Mouse (Mus musculus) kidney, adult 18-20 months (tissue): Measurements from ENCODE around the gene Lhfpl2.
A peak's percentile ranks its signal among the peaks of the same experiment; 100 is the strongest.
"Not testable (repeated sequence)": the region's sequence is repeated elsewhere in the genome, so short reads cannot be mapped to it uniquely, and the experiment has no call there.

Experiments
- DNase-seq: peaks from one replicate; pipeline ENCODE4 v3.0.0; 2021

The Lhfpl2 gene

GRCm38 (mm10) chr13:94057563-94058560, at the start of gene Lhfpl2:
Gene Lhfpl2 (plus strand): TSS chr13:94057796.
- DNase-seq, result peak; percentile 55

- DNase-seq, result no peak
These were observed 45.5 kb upstream of the Lhfpl2 start for GRCm38 (mm10) chr13:94011996-94012575.

GRCm38 (mm10) chr13:94013986-94014385, 43.6 kb upstream of the Lhfpl2 start:
- DNase-seq, result peak; percentile 41

- not testable (repeated sequence) for DNase-seq
These were observed 33.0 kb upstream of the Lhfpl2 start for GRCm38 (mm10) chr13:94024575-94024974.

- DNase-seq, result no peak
These were observed 28.4 kb upstream of the Lhfpl2 start for GRCm38 (mm10) chr13:94029147-94029546.

- no peak for DNase-seq
These were observed 27.0 kb upstream of the Lhfpl2 start for GRCm38 (mm10) chr13:94030551-94030950.

GRCm38 (mm10) chr13:94037313-94038051, 20.1 kb upstream of the Lhfpl2 start:
- no peak for DNase-seq

GRCm38 (mm10) chr13:94038052-94038340, 19.6 kb upstream of the Lhfpl2 start:
- no peak for DNase-seq

- DNase-seq, result no peak
These were observed 7.6 kb upstream of the Lhfpl2 start for GRCm38 (mm10) chr13:94050036-94050435.

- DNase-seq, result no peak
These were observed 6.8 kb upstream of the Lhfpl2 start for GRCm38 (mm10) chr13:94050782-94051181.

GRCm38 (mm10) chr13:94057036-94057562, 497 bp upstream of the Lhfpl2 start:
- no peak for DNase-seq

GRCm38 (mm10) chr13:94058642-94059222, 1.1 kb downstream of the Lhfpl2 start:
- DNase-seq, result no peak

- DNase-seq, result no peak
These were observed 1.8 kb downstream of the Lhfpl2 start for GRCm38 (mm10) chr13:94059373-94059772.

- peak; percentile 64 for DNase-seq
These were observed 2.2 kb downstream of the Lhfpl2 start for GRCm38 (mm10) chr13:94059778-94060177.

- no peak for DNase-seq
These were observed 2.9 kb downstream of the Lhfpl2 start for GRCm38 (mm10) chr13:94060461-94060860.

- DNase-seq, result no peak
These were observed 3.8 kb downstream of the Lhfpl2 start for GRCm38 (mm10) chr13:94061256-94061877.

GRCm38 (mm10) chr13:94062349-94063111, 4.9 kb downstream of the Lhfpl2 start:
- peak; percentile 68 for DNase-seq

- DNase-seq, result no peak
These were observed 5.6 kb downstream of the Lhfpl2 start for GRCm38 (mm10) chr13:94063156-94063555.

- peak; percentile 40 for DNase-seq
These were observed 7.0 kb downstream of the Lhfpl2 start for GRCm38 (mm10) chr13:94064571-94064970.

- no peak for DNase-seq
These were observed 7.9 kb downstream of the Lhfpl2 start for GRCm38 (mm10) chr13:94065276-94066050.
